Mouse (Mus musculus) hindbrain, embryonic 11.5 days (tissue): ENCODE data around the gene Defb22. TPM values are rescaled to one million over a fixed set of nuclear protein-coding genes. Genes with fewer than 3 reads are reported as not detected.

Experiments
- ATAC-seq: fragments of 200-750 bp; cut with Nextera tagmentation; 2 replicates; pipeline ENCODE4 v1.8.0; 2017; ENCODE audit warnings: mild to moderate bottlenecking, moderate TSS enrichment, moderate library complexity; ENCODE audit not compliant: low FRiP score
- DNase-seq: peaks from one replicate; pipeline ENCODE4 v3.0.0-alpha.2; 2015; ENCODE audit warnings: low spot score
- H3K27ac ChIP-seq: fragments of 300-500 bp; sonication (generic); 2 replicates; pipeline ENCODE4 v1.5.1; 2014; ENCODE audit warnings: mild to moderate bottlenecking, low read depth, low read length
- H3K27me3 ChIP-seq: fragments of 300-500 bp; sonication (generic); 2 replicates; pipeline ENCODE4 v1.6.1; 2014; ENCODE audit warnings: mild to moderate bottlenecking, low read length, moderate library complexity, mixed read lengths; ENCODE audit not compliant: control insufficient read depth, insufficient read depth
- H3K36me3 ChIP-seq: fragments of 300-500 bp; sonication (generic); 2 replicates; pipeline ENCODE4 v1.6.1; 2014; ENCODE audit warnings: mild to moderate bottlenecking, low read length, moderate library complexity, mixed read lengths; ENCODE audit not compliant: control insufficient read depth, insufficient read depth
- H3K4me1 ChIP-seq: fragments of 300-500 bp; sonication (generic); replicated peaks from 2 replicates; pipeline ENCODE4 v1.6.1; 2014; ENCODE audit warnings: low read length, mixed read lengths; ENCODE audit not compliant: control insufficient read depth, insufficient read depth
- H3K4me2 ChIP-seq: fragments of 300-500 bp; sonication (generic); replicated peaks from 2 replicates; pipeline ENCODE4 v1.6.1; 2014; ENCODE audit warnings: mild to moderate bottlenecking, low read depth, low read length
- H3K4me3 ChIP-seq: fragments of 300-500 bp; sonication (generic); 2 replicates; pipeline ENCODE4 v1.5.1; 2014; ENCODE audit warnings: low read depth, low read length
- H3K9ac ChIP-seq: fragments of 300-500 bp; sonication (generic); 2 replicates; pipeline ENCODE4 v1.6.1; 2014; ENCODE audit warnings: low read depth, low read length
- H3K9me3 ChIP-seq: fragments of 300-500 bp; sonication (generic); 2 replicates; pipeline ENCODE4 v1.6.1; 2016; ENCODE audit warnings: low read length; ENCODE audit not compliant: control insufficient read depth
- WGBS: fragments of 180-500 bp; shearing (Covaris S2); extraction: QIAGEN DNeasy Blood & Tissue Kit; methylation state at CpG from one replicate; pipeline ENCODE4 v1.1.7; 2014; 5-methylcytosine and 5-hydroxymethylcytosine counted together
- polyA plus RNA-seq: library from polyadenylated mRNA; unstranded; fragments of >200 nt; fragmentation: Nextera tagmentation; extraction: Ambion mirVana; gene quantifications from 2 replicates; pipeline ENCODE4 v1.2.1, GENCODE M21; 2014

Gene Defb22
- polyA plus RNA-seq, 1 experiment from 2014 or later, result not detected

DNA sequence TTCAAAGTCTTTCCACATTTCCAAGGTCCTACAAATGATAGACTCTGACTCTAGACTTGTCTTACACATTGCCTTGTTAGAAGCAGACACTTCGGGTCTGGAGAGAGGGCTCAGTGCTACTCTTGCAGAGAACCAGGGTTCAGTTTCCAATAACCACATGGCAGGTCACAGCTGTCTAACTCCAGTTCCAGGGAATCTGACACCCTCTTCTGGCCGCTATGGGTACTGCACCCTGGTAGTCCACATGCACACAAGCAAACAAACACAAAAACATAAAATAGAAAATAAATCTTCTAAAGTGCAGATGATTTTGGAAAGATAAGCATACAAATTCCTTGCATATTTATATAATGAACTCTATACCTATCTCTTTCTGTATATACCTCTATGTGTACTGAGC is 2.9 kb downstream of the Defb22 start:
- Histone ChIP-seq H3K27me3 (no peaks in the 10 kb centered on the region), H3K4me1 (no peaks in the 10 kb centered on the region), H3K4me2 (no peak overlapping the region), H3K36me3 (no peaks in the 10 kb centered on the region), H3K9me3 (no peaks in the 10 kb centered on the region), H3K9ac (no peak overlapping the region), H3K27ac (no peak overlapping the region), H3K4me3 (no peak overlapping the region)
- ATAC-seq (no peak), DNase-seq (peak; percentile 18)
- WGBS, result 77% methylated on average over 2 of the region's 2 CpGs

DNA sequence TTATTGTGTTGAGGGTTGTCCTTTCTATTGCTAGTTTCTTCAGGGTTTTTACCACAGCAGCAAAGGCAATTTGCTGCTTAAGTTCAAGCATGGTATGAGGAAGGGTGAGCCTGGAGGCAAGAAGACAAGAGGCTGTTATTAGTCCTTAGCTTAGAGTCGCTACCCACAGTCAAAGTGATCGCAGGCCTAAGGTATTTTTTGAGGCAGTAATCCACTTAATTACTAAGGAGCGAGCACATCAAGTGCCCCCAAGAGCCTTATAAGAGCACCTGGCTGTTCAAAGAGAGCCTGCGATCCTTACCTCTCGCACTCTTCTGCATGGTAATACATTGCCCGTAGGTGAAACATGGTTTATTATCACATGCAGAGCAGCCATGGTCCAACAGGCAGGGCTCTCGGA is 8.2 kb downstream of the Defb22 start:
- no peak overlapping the region for H3K4me2 ChIP-seq
- WGBS, result 92% methylated on average over 7 of the region's 7 CpGs
- no peak overlapping the region for H3K4me3 ChIP-seq
- H3K9ac ChIP-seq, result no peak overlapping the region
- H3K4me1 ChIP-seq, result no peaks in the 10 kb centered on the region
- ATAC-seq, result no peak
- DNase-seq, result no peak
- H3K27ac ChIP-seq, result no peak overlapping the region
- no peaks in the 10 kb centered on the region for H3K36me3 ChIP-seq
- H3K27me3 ChIP-seq, result no peaks in the 10 kb centered on the region
- H3K9me3 ChIP-seq, result no peaks in the 10 kb centered on the region

DNA sequence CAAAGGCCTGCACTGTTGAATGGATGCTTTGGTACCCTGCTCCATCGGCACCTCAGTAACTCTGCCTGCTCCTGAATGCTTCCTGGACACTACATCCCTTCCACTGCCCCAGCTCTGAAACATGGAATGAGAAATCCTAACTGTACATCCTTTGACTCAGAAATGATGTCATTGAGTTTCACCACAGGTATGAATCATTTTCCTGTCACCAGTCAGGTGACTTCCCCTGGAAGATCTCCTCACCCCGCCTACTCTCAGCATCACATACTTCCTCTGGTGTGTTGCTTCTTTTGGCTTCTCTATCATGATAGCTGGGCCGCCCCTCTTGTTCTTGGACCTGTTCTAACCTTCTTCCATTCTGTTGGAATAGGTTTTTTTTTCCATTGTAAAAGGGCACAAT is 9.1 kb downstream of the Defb22 start:
- 89% methylated on average over 3 of the region's 3 CpGs for WGBS
- DNase-seq, result no peak
- Histone ChIP-seq H3K9ac (no peak overlapping the region), H3K27me3 (no peaks in the 10 kb centered on the region), H3K27ac (no peak overlapping the region), H3K4me1 (no peaks in the 10 kb centered on the region), H3K9me3 (no peaks in the 10 kb centered on the region), H3K36me3 (no peaks in the 10 kb centered on the region), H3K4me3 (no peak overlapping the region), H3K4me2 (no peak overlapping the region)
- ATAC-seq, result no peak

DNA sequence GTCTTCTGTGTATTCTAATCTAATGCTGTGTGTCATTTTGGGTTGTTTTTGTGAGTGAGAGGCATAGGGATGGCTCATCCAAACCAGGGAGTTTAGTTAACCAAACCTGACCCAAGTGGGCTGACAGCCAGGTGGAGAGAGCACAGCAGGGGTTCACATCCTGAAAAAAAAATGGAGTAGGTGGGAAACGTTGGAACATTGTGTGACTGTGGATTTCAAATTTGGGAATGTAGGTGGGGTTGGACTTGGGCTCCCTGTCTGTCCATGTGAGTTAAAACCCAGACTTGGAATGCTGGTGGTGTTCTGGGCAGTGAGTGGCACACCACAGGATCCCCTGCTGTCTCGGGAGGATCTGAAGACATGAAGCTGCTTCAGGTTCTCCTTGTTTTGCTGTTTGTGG is 13.2 kb downstream of the Defb22 start, which contains the start of gene Defb20:
TSS of gene Defb20 (plus strand) at position 301 of the 400 bp plus-strand sequence.
- ATAC-seq, result no peak
- H3K36me3 ChIP-seq, result no peaks in the 10 kb centered on the region
- WGBS, result 71% methylated on average over 2 of the region's 2 CpGs

DNA sequence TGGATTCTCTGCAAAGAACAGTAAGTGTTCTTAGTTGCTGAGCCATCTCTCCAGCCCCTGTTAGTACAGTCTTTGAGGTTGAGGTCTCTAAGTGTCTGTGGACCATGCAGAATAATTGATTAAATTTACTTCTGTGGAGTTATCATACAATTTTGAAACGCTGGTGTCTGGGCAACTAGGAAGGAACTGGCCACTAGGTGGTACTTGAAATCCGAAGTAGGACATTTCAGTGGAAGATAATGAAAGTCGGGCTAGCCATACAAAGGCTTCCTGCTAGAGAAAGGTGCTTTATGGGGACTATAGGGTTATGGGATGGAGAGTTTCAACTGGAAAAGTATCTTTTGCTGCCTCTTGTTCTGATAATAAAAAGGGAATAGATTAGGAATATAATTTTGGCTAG is 17.5 kb downstream of the Defb22 start:
- no peak for ATAC-seq
- 35% methylated on average over 3 of the region's 3 CpGs for WGBS
- H3K36me3 ChIP-seq, result no peaks in the 10 kb centered on the region
- DNase-seq, result no peak
- no peak overlapping the region for H3K9ac ChIP-seq
- H3K4me2 ChIP-seq, result no peak overlapping the region
- H3K4me1 ChIP-seq, result no peaks in the 10 kb centered on the region
- no peak overlapping the region for H3K27ac ChIP-seq
- H3K27me3 ChIP-seq, result no peaks in the 10 kb centered on the region
- no peak overlapping the region for H3K4me3 ChIP-seq
- H3K9me3 ChIP-seq, result no peaks in the 10 kb centered on the region

More for the DNA sequence above, 13.2 kb downstream of the Defb22 start, which contains the start of gene Defb20:
- Histone ChIP-seq H3K27ac (no peak within 1 kb of the TSS), H3K9ac (no peak within 1 kb of the TSS), H3K4me1 (no peaks in the 10 kb centered on the region), H3K4me3 (no peak within 1 kb of the TSS), H3K4me2 (no peak within 1 kb of the TSS), H3K27me3 (no peaks in the 10 kb centered on the region), H3K9me3 (no peaks in the 10 kb centered on the region)
- DNase-seq, result no peak

DNA sequence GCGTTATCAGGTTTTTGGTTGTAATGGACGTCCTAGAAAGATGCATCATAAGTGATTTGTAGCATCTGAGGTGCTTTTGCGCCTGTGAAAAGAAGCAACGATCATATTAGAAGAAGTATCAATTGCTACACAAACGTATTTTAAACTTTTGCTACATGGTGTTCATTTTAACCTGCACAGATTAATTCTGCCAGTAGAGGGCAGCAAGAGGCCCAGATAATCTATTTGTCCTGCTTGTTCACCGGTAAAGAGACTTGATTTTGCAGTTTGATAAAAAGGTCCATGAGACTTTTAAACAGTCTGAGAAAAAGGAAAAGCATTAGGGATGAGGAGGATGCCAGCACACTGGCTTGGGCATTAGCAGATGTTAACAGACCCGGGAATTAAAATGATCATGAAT is 19.0 kb downstream of the Defb22 start:
- Histone ChIP-seq H3K9ac (no peak overlapping the region), H3K4me2 (no peak overlapping the region), H3K9me3 (no peaks in the 10 kb centered on the region), H3K4me1 (no peaks in the 10 kb centered on the region), H3K27me3 (no peaks in the 10 kb centered on the region), H3K36me3 (no peaks in the 10 kb centered on the region), H3K27ac (no peak overlapping the region), H3K4me3 (no peak overlapping the region)
- ATAC-seq (no peak), DNase-seq (peak; percentile 67)
- WGBS, result 35% methylated on average over 7 of the region's 7 CpGs

DNA sequence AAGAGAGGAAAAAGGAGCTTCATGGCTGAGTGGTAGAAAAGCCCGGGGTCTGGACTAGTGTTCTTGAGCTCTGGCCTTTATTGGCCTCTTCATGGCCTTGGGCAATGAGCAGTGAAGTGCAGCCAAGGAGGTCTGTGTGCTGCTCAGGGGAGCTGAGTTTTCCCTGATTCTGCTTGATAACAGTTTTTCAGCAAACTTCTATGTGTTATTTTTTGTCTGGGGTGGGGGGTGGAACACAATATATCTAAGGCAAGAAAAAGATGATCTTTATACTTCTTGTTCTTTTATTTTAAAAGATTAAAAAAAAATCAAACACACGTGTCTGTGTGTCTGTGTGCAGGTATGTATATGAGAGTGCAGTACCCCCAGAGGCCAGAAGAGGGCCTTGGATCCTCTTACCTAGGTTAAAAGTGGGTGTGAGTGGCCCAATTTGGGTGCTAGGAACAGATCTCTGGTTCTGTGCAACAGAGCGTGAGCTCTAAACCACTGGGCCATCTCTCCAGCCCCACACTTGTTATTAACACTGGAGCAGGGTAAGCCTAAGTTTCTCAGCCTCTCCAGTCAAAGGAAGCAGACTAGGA is 25.3 kb downstream of the Defb22 start, which contains the start of gene Defb23:
TSS of gene Defb23 (minus strand) at position 51 of the 581 bp plus-strand sequence.
- Histone ChIP-seq H3K9ac (no peak within 1 kb of the TSS), H3K4me3 (no peak within 1 kb of the TSS), H3K27me3 (no peaks in the 10 kb centered on the region), H3K36me3 (no peaks in the 10 kb centered on the region), H3K27ac (no peak within 1 kb of the TSS), H3K4me1 (no peaks in the 10 kb centered on the region), H3K4me2 (no peak within 1 kb of the TSS), H3K9me3 (no peaks in the 10 kb centered on the region)
- WGBS, result 92% methylated on average over 3 of the region's 3 CpGs
- no peak for ATAC-seq
- DNase-seq, result no peak

GRCm38 (mm10) chr2:152459241-152459640 is 30.7 kb downstream of the Defb22 start:
- Histone ChIP-seq H3K9me3 (no peaks in the 10 kb centered on the region), H3K27me3 (no peaks in the 10 kb centered on the region), H3K9ac (no peak overlapping the region), H3K27ac (no peak overlapping the region), H3K4me1 (no peaks in the 10 kb centered on the region), H3K4me2 (no peak overlapping the region), H3K36me3 (no peaks in the 10 kb centered on the region), H3K4me3 (no peak overlapping the region)
- WGBS, result 66% methylated on average over 13 of the region's 13 CpGs
- ATAC-seq, result no peak
- DNase-seq, result no peak

DNA sequence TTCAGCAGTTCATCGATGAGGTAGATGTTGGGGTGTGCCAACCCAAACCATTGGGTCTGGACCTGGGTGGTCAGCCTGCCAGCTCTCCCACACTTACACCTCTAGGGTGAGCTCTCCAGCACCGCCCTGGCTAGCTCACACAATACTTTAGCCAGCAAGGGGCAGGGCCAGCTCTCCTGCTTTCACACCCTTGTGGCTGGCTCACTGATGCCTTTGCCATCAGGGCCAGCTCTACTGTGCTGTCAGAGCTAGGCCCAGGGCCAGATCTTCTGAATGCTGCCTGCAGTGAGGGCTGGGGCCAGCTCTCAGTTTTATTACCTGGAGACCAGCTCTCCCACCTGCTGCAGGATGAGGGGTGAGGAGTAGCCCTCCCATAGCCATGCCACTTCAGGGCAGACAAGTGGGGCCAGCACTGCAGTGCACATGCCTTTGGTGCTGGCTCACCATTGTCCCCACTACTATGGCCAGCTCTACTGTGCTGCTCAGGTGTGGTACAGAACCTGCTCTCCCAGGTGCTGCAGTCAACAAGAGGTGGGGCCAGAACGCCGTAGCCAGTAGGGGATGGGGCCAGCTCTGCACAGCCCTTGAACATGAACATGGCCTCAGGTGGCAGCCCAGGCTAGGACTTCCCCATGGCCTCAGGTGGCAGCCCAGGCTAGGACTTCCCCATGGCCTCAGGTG is 37.7 kb downstream of the Defb22 start:
- Histone ChIP-seq H3K4me1 (no peaks in the 10 kb centered on the region), H3K36me3 (no peaks in the 10 kb centered on the region), H3K9ac (no peak overlapping the region), H3K27ac (no peak overlapping the region), H3K4me2 (no peak overlapping the region), H3K9me3 (no peaks in the 10 kb centered on the region), H3K4me3 (no peak overlapping the region), H3K27me3 (no peaks in the 10 kb centered on the region)
- 72% methylated on average over 4 of the region's 4 CpGs for WGBS
- no peak for DNase-seq
- no peak for ATAC-seq
